Mouse (Mus musculus) spleen, adult 2 months (tissue): ENCODE measurements around the gene Clec10a.

Experiments used
- CTCF ChIP-seq: fragments of 200-500 bp; IDR thresholded peaks from 2 replicates; pipeline ENCODE4 v1.5.1; 2011; ENCODE audit warnings: mild to moderate bottlenecking, inconsistent platforms; ENCODE audit not compliant: insufficient read depth, insufficient read length, insufficient replicate concordance; ENCODE audit errors: extremely low read depth
- POLR2A ChIP-seq: fragments of 200-500 bp; IDR thresholded peaks from 2 replicates; pipeline ENCODE4 v1.6.1; 2011; ENCODE audit warnings: low read depth, low read length, inconsistent platforms

- TF ChIP-seq CTCF: no peak
- TF ChIP-seq POLR2A: no peak
Observed at GRCm38 (mm10) chr11:70162336-70162735, 6.3 kb downstream of the Clec10a start.
